Mouse (Mus musculus) olfactory bulb, adult 2 months (tissue): ENCODE data around the gene Dppa4.

Experiments
- CTCF ChIP-seq: fragments of 200-500 bp; IDR thresholded peaks from 2 replicates; pipeline ENCODE4 v1.5.1; 2012; ENCODE audit warnings: low read depth, mild to moderate bottlenecking, low read length, moderate library complexity; ENCODE audit not compliant: insufficient read depth
- POLR2A ChIP-seq: fragments of 200-500 bp; IDR thresholded peaks from 2 replicates; pipeline ENCODE4 v1.6.1; 2012; ENCODE audit warnings: mild to moderate bottlenecking, low read depth, low read length, moderate library complexity; ENCODE audit not compliant: insufficient read depth

DNA sequence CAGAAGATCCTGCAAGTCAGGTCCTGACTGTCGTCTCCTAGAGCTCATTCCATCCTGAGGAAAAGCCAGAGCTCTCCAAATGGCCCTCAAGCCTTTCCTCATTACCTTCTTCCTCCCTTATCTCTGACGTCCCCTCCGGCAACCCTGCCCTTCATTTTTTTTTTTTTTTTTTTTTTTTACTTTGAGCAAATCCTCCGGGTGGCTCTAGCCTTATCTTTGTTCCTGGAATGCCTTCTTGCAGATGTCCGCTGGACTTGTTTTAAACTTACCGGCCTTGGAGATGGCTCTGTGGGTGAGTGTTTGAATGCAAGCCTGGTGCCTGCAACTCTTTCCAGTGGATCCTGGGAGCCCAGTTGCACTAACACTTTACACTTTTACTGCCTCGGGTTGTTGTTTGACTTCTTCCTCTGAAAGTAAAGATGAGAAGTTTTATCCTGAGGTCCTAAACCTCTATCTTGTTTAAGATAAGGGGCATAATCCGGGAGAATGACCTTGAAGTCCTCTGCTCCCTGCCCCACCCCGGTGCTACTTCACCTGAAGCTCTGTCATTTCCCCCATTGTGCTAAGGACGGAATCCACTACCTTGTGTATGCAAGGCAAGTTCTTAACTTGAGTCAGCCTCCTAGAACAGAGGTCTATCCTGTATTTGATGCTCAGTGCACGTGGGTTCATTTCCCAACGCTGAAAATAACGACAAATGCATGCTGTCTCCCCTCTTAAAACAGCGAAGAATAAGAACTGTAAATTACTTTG is 14.0 kb downstream of the Dppa4 start:
- TF ChIP-seq POLR2A (no peak), CTCF (no peak)
